Mouse (Mus musculus) inflammation-experienced regulatory T-cells, adult 6 months (primary cell): Measurements from ENCODE around the gene Mrps27. TPM values are rescaled to one million over a fixed set of nuclear protein-coding genes. Genes with fewer than 3 reads are reported as not detected.

ENCODE experiments used
- ATAC-seq: one replicate; pipeline ENCODE4 v1.8.0; 2017
- polyA plus RNA-seq, 3 experiments: library from polyadenylated mRNA; unstranded; fragments of 100-300 nt; shearing (Covaris generic); gene quantifications; one replicate each; pipeline ENCODE4 v1.2.1; 2017

Gene Mrps27
- polyA plus RNA-seq, 3 experiments from 2014 or later = 18.6 to 40.0 (median 25.5) TPM

DNA sequence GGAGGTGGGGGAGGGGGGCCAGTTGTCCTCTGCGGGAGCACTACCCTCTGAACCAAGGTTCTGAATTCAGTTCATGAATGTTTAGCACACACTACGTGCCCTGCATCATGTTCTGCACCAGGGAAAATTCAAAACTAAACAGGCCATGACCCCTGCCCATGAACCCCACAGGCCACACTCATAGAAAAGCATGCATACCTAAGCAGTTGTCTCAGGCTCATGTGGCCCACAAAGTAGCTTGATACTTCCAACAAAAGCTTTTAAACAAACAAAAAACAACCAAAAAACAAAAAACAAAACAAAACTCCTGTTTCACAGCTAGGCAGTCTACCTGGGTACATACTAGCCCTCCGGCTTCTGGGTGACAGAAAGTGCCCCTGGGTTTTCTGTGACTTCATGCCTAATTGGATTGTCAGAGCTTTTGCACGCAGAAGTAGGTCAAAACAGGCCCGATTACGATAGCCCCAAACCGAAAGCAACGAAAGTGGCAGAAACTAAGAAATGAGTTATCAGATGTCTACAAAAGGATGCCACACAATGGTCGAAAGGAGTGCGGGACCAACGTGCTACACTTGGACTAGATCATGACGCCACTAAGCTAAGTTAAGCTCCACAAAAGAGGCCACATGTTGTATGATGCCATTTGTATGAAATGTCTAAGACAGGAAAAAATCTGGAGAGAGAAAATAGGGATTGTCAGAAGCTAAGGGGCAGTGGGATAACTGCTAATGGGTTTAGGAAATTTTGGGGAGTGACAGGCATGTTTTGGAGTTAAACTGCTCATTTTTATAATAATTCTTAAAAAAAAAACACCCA lies 98.1 kb downstream of the Mrps27 start:
- ATAC-seq = no peak

- ATAC-seq = no peak
Observed at GRCm38 (mm10) chr13:99443484-99444175, 99.0 kb downstream of the Mrps27 start.

GRCm38 (mm10) chr13:99444431-99444871 lies 99.9 kb downstream of the Mrps27 start:
- no peak for ATAC-seq

- ATAC-seq = no peak
Observed at GRCm38 (mm10) chr13:99444880-99445279, 100.3 kb downstream of the Mrps27 start.

- ATAC-seq = no peak
Observed at GRCm38 (mm10) chr13:99447002-99447401, 102.4 kb downstream of the Mrps27 start.

DNA sequence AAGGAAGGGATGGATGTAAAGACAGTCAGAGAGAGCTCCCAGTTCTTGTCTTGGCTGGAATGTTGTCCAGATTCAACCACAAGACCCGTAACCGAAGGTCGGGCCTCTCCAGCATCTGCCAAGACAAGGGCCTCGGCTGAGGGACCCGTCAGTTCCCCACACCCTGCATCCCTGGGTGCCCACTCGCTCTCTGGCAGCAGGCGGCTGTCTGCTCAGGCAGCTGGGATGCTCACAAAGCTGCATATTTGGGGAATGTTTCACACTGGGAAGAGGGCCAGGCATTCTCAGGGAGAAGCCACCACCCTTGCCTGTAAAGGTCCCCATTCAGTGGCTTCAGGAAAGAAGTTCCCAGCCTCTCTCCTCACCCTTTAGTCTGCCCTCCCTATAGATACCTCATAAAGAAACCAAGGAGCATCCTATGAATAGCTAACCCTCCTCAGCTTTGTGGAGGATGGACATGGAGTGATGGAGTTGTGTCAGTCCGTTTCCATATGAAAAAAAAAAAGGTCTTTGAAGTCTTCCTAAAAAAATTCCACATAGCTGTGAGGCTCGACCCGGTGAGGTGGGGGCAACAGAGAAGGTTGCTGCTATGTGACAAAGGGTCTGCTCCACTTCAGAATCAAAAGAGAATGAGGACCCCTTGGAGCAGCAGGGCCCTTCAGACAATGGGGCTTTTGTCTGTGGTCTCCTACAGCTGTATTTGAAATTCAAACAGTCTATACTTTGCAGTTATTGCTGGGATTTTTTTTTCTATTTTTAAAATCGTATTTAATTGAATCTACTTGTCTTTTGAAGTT lies 103.0 kb downstream of the Mrps27 start:
- ATAC-seq = no peak

DNA sequence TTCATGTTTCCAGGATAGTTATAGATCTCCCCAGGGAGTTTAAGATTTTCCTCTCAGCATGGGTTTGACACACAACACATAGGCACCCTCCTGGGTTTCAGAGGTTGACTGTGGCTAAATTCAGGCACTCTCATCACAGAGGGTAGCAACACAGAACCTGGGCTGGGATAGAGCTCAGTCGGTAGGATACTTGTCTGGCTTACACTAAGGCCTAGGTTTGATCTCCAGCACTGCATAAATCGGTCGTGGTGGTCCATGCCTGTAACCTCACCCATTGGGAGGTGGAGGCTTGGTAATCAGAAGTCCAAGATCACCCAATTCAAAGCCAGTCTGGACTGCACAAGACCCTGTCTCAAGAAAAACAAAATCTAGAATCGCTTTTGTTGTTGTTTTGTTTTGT lies 103.7 kb downstream of the Mrps27 start:
- no peak for ATAC-seq

GRCm38 (mm10) chr13:99449547-99449946 lies 105.0 kb downstream of the Mrps27 start:
- ATAC-seq = no peak

DNA sequence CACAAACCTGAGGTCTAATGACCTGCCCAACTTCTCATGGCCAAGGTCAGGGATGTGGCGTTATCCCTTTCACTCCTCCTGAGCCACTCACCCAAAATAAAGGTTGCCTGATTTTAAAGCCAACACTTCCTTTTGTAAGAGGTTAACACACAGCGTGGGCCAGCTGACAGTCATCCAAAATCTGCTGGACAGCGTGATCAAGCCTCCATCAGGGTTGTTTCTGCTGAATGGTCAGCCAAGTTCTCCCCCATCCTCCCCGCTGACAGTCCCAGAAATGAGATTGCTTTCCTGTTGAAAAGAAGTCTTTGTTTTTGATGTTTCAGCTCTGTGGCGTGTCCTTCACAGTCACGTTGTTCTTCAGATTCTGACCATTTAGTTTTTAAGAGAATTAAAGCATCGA lies 106.2 kb downstream of the Mrps27 start:
- no peak for ATAC-seq

DNA sequence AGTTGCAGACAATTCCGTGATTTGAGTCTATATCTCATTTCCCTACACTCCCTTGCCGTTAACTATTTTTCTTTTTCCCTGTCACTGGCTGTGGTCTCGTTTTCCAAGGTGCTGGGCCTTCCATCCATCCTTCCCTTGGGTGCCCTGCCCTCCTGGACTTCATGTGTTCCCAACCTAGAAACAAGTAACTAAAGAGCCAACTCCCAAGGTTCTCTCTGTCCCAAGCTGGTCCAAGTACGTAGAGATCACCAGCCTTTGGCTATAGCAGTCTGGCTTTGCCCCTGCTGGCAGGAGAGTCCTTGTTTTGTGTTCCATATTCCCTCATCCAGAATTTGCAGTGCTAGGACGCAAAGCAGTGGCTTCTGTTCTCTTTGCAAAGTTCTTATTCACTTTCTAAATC lies 106.7 kb downstream of the Mrps27 start:
- ATAC-seq = no peak

DNA sequence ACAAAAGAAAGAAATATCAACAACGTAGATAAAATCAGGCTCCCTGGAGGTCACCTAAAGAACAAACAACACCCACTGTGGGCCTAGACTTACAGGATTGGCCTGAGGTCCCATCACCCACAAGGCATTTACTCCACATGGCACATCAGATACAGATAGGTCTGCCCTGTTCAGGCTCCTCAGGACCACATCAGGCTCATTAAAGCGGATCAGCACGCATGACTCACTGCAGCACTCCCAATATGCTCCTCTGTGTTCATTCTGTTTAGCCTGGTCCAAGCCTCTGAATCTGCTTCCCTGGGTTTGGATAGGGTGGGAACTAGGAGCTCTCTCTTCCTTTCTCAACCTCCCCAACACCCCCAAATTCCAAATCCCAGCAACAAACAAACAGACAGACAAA lies 107.9 kb downstream of the Mrps27 start:
- no peak for ATAC-seq

- no peak for ATAC-seq
Observed at GRCm38 (mm10) chr13:99454977-99455376, 110.4 kb downstream of the Mrps27 start.

DNA sequence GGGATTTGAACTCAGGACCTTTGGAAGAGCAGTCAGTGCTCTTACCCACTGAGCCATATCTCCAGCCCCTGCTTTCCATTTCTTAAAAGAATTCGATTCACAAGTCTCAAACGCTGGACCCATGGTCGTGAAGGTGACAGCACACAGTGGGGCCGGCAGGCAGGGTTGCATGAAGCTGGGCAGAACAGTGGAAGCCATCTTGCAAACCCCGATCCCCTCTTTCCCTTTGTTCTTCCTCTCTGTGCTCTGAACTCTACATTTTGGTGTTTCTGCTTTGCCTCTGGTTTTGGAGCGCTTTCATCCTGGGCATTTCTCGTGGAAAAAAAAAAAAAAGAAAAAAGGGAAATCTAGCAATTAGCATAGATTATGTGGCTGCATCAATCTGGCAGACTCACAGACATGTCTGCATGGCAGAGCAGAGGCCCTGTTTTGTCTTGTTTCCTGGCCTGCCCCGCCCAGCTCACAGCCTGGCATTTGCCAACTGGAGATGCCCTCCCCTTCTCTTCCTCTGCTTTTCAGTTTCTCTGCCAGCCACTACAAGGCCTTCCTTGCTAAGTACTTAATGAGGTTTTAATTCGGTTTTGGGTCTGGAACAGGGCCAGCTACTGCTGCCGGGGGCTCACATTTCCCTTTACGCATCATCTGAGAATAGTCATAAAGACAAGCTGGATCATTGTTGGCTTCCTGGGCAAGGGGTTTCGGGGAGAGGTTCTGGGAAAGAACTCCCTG lies 114.2 kb downstream of the Mrps27 start:
- ATAC-seq = no peak

DNA sequence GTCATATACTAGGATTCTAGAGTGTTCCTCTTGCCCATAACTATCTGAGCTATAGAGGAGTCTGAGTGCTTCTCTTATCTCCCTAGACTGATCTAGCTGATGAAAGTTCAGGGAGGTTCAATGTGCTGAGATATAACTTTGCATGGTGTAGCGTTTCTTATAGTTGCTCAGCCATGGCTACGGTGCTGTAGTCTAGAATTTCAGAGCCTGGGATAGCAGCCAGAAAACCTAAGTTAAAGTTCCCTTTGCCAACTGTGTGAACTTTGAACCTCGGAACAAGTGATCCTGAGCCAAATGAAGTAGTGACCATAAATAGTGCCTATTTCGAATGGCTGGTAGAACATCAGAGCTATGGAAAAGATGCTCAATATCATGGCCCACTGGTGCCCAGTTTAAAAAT lies 115.0 kb downstream of the Mrps27 start:
- no peak for ATAC-seq

- no peak for ATAC-seq
Observed at GRCm38 (mm10) chr13:99461886-99462285, 117.3 kb downstream of the Mrps27 start.

- ATAC-seq = no peak
Observed at GRCm38 (mm10) chr13:99464551-99464950, 120.0 kb downstream of the Mrps27 start.

Other genes with a start within 250 kb of the Mrps27 start
- gene Zfp366, start 160.0 kb upstream of the Mrps27 start, polyA plus RNA-seq = under 1 TPM in 1 of 3 experiments, not detected in 2; 0.20 TPM
- 10 to 100 TPM; 52.3 to 62.0 (median 56.7) TPM for gene Ptcd2, start 81 bp upstream of the Mrps27 start, polyA plus RNA-seq
- gene Map1b, start 171.8 kb downstream of the Mrps27 start, polyA plus RNA-seq = under 1 TPM in 2 of 3 experiments, not detected in 1; 0.12 to 0.36 TPM